Comparison of ENCODE assay signal across 14 mouse cellular contexts in the genomic region with DNA sequence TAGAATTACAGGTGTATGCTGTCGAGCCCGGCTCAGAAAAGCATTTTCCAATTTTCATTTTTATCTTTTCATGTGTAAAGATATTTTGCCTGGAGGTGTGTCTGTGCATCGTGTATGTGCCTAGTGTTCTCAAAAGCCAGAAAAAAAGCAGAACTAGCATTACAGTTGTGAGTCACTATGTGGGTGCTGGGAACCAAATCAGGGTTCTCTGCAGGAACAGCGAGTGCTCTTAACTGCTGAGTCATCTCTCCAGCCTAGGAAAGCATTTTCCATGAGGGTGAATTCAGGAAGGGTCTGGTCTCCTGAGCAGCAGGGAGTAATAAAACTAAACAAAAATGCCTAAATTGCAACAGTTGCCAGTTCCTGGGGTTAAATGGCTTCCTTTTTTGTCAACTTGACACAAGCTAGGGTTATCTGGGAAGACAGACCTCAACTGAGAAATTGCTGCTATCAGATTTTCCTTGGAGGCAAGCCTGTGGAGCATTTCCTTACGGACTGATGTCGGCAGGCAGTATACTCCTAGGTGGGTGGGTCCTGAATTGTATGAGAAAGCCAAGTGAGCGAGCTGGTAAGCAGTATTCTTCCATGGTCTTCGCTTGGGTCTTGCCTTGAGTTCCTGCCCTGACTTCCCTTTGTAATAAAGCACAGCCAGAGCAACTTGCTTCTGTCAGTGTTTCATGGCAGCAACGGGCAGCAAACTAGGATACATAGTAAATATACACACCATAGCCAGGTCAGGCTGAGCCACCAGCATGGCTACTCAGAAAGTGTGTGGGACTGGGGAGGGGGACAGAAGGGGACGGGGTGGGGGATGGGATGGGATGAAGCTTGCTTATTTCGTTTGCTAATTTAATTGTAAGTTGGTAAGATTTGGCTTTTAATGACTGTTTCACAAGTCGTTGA. TPM values are rescaled to one million over a fixed set of nuclear protein-coding genes. Genes with fewer than 3 reads are reported as not detected.
DNase-seq lines count a peak whose midpoint lies in the region; ATAC-seq and TF ChIP-seq lines count a peak whose summit lies in the region.
"Had no signal": no experiment of that assay in that cellular context is flagged by ENCODE, and none has a peak within 500 bp of the region (broad histone marks: within the 10 kb centered on the region; RNA-seq: fewer than 3 reads in every experiment).

No protein-coding gene starts in this region.

- no peaks in the 10 kb centered on the region for H3K9me3 ChIP-seq in forebrain, embryonic 15.5 days
- H3K9me3 ChIP-seq in forebrain, embryonic 11.5 days (ENCODE audit: control insufficient read depth, low read length), result no peaks in the 10 kb centered on the region
- H3K9me3 ChIP-seq in kidney, embryonic 16.5 days (ENCODE audit: low read length), result no peaks in the 10 kb centered on the region
- H3K9me3 ChIP-seq in ES-E14 (ENCODE audit: control insufficient read depth, insufficient read depth, low read depth, low read length), result no peaks in the 10 kb centered on the region
- H3K9me3 ChIP-seq: limb, embryonic 12.5 days; liver, embryonic 12.5 days had no signal

- 0 out of 2 replicates have a peak, but pooled peaks cover 2% of the 10 kb centered on the region for H3K4me1 ChIP-seq in forebrain, embryonic 15.5 days
- no peaks in the 10 kb centered on the region for H3K4me1 ChIP-seq in forebrain, embryonic 11.5 days (replicated peaks; ENCODE audit: control insufficient read depth, insufficient read depth, low read length)
- peaks cover 6% of the 10 kb centered on the region; the same call in 1 of the 2 replicates for H3K4me1 ChIP-seq in kidney, embryonic 16.5 days (ENCODE audit: insufficient read depth, low read length)
- H3K4me1 ChIP-seq in ES-E14 (ENCODE audit: control insufficient read depth in 2 of 2, insufficient read depth in 2 of 2, low read length in 2 of 2, poor library complexity in 1 of 2), result peaks cover 0 to 2% of the 10 kb centered on the region in 2 experiments; a peak in 1 of 4 replicates

- no peak overlapping the region for H3K4me3 ChIP-seq in forebrain, embryonic 15.5 days
- no peak overlapping the region for H3K4me3 ChIP-seq in forebrain, embryonic 11.5 days (ENCODE audit: low read depth, low read length)
- H3K4me3 ChIP-seq in kidney, embryonic 16.5 days (ENCODE audit: low read length), result no peak overlapping the region
- no peak overlapping the region for H3K4me3 ChIP-seq in ES-E14 (ENCODE audit: insufficient read depth in 1 of 2, low read depth in 1 of 2, low read length in 2 of 2, poor library complexity in 1 of 2, severe bottlenecking in 1 of 2)
- H3K4me3 ChIP-seq: limb, embryonic 12.5 days; liver, embryonic 12.5 days had no signal

- no peaks in the 10 kb centered on the region for H3K36me3 ChIP-seq in forebrain, embryonic 15.5 days
- no peaks in the 10 kb centered on the region for H3K36me3 ChIP-seq in forebrain, embryonic 11.5 days (ENCODE audit: control insufficient read depth, insufficient read depth, low read length)
- peaks cover 7% of the 10 kb centered on the region; the same call in 1 of the 2 replicates for H3K36me3 ChIP-seq in kidney, embryonic 16.5 days (ENCODE audit: insufficient read depth, low read length)
- no peaks in the 10 kb centered on the region for H3K36me3 ChIP-seq in ES-E14 (ENCODE audit: control insufficient read depth, insufficient read depth, low read length, poor library complexity, severe bottlenecking)
- H3K36me3 ChIP-seq: liver, embryonic 12.5 days had no signal

- 75% methylated on average over 12 of the region's 12 CpGs for WGBS in forebrain, embryonic 15.5 days
- WGBS in forebrain, embryonic 11.5 days, result 82% methylated on average over 12 of the region's 12 CpGs
- WGBS in kidney, embryonic 16.5 days, result 66% methylated on average over 12 of the region's 12 CpGs

- no peaks in the 10 kb centered on the region for H3K27me3 ChIP-seq in forebrain, embryonic 15.5 days
- H3K27me3 ChIP-seq in forebrain, embryonic 11.5 days (ENCODE audit: control insufficient read depth, insufficient read depth, low read length), result no peaks in the 10 kb centered on the region
- no peaks in the 10 kb centered on the region for H3K27me3 ChIP-seq in kidney, embryonic 16.5 days (ENCODE audit: insufficient read depth, low read length)
- H3K27me3 ChIP-seq: limb, embryonic 12.5 days; liver, embryonic 12.5 days had no signal

- no peak overlapping the region for H3K27ac ChIP-seq in forebrain, embryonic 15.5 days (replicated peaks)
- H3K27ac ChIP-seq in forebrain, embryonic 11.5 days (ENCODE audit: low read depth, low read length), result no peak overlapping the region
- no peak overlapping the region for H3K27ac ChIP-seq in kidney, embryonic 16.5 days (ENCODE audit: low read length)
- no peak overlapping the region for H3K27ac ChIP-seq in ES-E14 (ENCODE audit: insufficient read depth, low read depth, low read length, poor library complexity, severe bottlenecking)
- H3K27ac ChIP-seq: limb, embryonic 12.5 days; liver, embryonic 12.5 days had no signal

- in situ Hi-C loops in ES-E14 (cut with MboI; ENCODE audit: low sequenced_read_pairs in 2 of 2, unreplicated experiment in 2 of 2), result no loop called here

- ATAC-seq in forebrain, embryonic 15.5 days (replicated peaks), result peak; percentile 16; the same call in 1 of the 2 replicates
- ATAC-seq in forebrain, embryonic 11.5 days (replicated peaks; ENCODE audit: low FRiP score), result no peak
- no peak for ATAC-seq in kidney, embryonic 16.5 days (ENCODE audit: low FRiP score, low TSS enrichment)
- ATAC-seq in megakaryocyte-erythroid progenitor cell, adult 5-6 weeks (replicated peaks; ENCODE audit: low FRiP score, low TSS enrichment, poor library complexity, severe bottlenecking), result 0 out of 2 replicates have a peak, but pooled peaks have one; percentile 12
- ATAC-seq: liver, embryonic 12.5 days had no signal

- no peak overlapping the region for H3K9ac ChIP-seq in forebrain, embryonic 15.5 days (replicated peaks)
- H3K9ac ChIP-seq in forebrain, embryonic 11.5 days (ENCODE audit: low read length), result no peak overlapping the region
- no peak overlapping the region for H3K9ac ChIP-seq in kidney, embryonic 16.5 days (replicated peaks; ENCODE audit: low read length)
- no peak overlapping the region for H3K9ac ChIP-seq in ES-E14 (ENCODE audit: insufficient read depth, low read depth, low read length, poor library complexity, severe bottlenecking)
- H3K9ac ChIP-seq: limb, embryonic 12.5 days; liver, embryonic 12.5 days; lung, embryonic 14.5 days had no signal

- DNase-seq in forebrain, embryonic 11.5 days (ENCODE audit: low spot score), result no peak
- DNase-seq in kidney, adult 11 months, result no peak
- no peak for DNase-seq in ES-E14 (ENCODE audit: low read depth, low spot score)
- DNase-seq in spleen, adult 18-20 months, result no peak
- no peak for DNase-seq in layer of hippocampus, adult 8-10 months (ENCODE audit: low spot score in 2 of 2)
- DNase-seq: thymus, postnatal 36 days had no signal

- no peak overlapping the region for H3K4me2 ChIP-seq in forebrain, embryonic 15.5 days (replicated peaks)
- no peak overlapping the region for H3K4me2 ChIP-seq in forebrain, embryonic 11.5 days (ENCODE audit: low read depth, low read length, severe bottlenecking)
- H3K4me2 ChIP-seq in kidney, embryonic 16.5 days (replicated peaks; ENCODE audit: low read depth, low read length), result 0 out of 2 replicates have a peak overlapping the region, but pooled peaks have one; percentile 13
- H3K4me2 ChIP-seq: heart, embryonic 11.5 days; limb, embryonic 12.5 days; liver, embryonic 12.5 days; lung, embryonic 14.5 days; midbrain, embryonic 11.5 days had no signal

TF ChIP-seq in ES-E14, 5 proteins besides CTCF, POLR2A, EP300 and RAD21:
- no peak for TF ChIP-seq ZC3H11A (IDR thresholded peaks at IDR 0.05; ENCODE audit: borderline replicate concordance, low read depth, low read length)
- TF ChIP-seq MAFK (IDR thresholded peaks at IDR 0.05; ENCODE audit: insufficient read depth, low read depth, low read length), result peak; percentile 61; the same call in 1 of the 2 replicates
TF ChIP-seq in ES-E14: peak in this region for 1.

RNA-seq across cellular contexts. Expression of a gene that starts 29.4 kb away (rescaled TPM):
- 72.5 and 76.0 TPM in 2 replicates for polyA plus RNA-seq in forebrain, embryonic 15.5 days (2015; fragmentation: Nextera tagmentation; extraction: Ambion mirVana)
- polyA plus RNA-seq in forebrain, embryonic 11.5 days (2014; fragmentation: Nextera tagmentation; extraction: Ambion mirVana), result 218 and 229 TPM in 2 replicates
- 221 and 223 TPM in 2 replicates for polyA plus RNA-seq in kidney, embryonic 16.5 days (2015; fragmentation: Nextera tagmentation; extraction: Ambion mirVana)
- 95.0 and 122 TPM in 2 replicates for total RNA-seq in ES-E14 (2012; rRNA removed)
- total RNA-seq in megakaryocyte-erythroid progenitor cell, adult 5-6 weeks (2014; fragmentation: Nextera tagmentation), result 88.4 and 91.4 TPM in 2 replicates
- total RNA-seq in megakaryocyte-erythroid progenitor cell, adult 5-6 weeks (2017), result 61.3 and 72.5 TPM in 2 replicates
- total RNA-seq in layer of hippocampus, adult 8-10 months (2022), result 1 to 10 TPM in 2 of 4 experiments, under 1 TPM in 2; 0.56 to 1.2 (median 0.91) TPM

Comparison
In these comparisons a context has a peak if more than half of its experiments do, and no peak if none do; other contexts are left out.
1. ATAC-seq: peak in forebrain, embryonic 15.5 days (single experiment) and megakaryocyte-erythroid progenitor cell, adult 5-6 weeks (single experiment); none in forebrain, embryonic 11.5 days (single experiment) and kidney, embryonic 16.5 days (single experiment).
2. RNA of a gene that starts 29.4 kb away (total RNA-seq): 95.0 to 122 TPM in ES-E14 and 61.3 to 91.4 TPM in megakaryocyte-erythroid progenitor cell, adult 5-6 weeks; 0.56 to 1.2 TPM in layer of hippocampus, adult 8-10 months; every median in the first group is over 10 times any median in the second.